Mouse (Mus musculus) heart, adult 2 months (tissue): ENCODE results near the gene Vps37b.

Experiments
- CTCF ChIP-seq: fragments of 200-600 bp; IDR thresholded peaks from 2 replicates; pipeline ENCODE4 v1.8.1; 2022; ENCODE audit warnings: antibody characterized with exemption, mild to moderate bottlenecking, moderate library complexity
- EP300 ChIP-seq: fragments of 200-500 bp; IDR thresholded peaks from 2 replicates; pipeline ENCODE4 v1.6.1; 2011; ENCODE audit warnings: low read depth, low read length, control low read depth; ENCODE audit not compliant: insufficient read depth
- POLR2A ChIP-seq: fragments of 200-500 bp; IDR thresholded peaks from 2 replicates; pipeline ENCODE4 v1.6.1; 2011; ENCODE audit warnings: mild to moderate bottlenecking, low read depth, low read length, control low read depth; ENCODE audit not compliant: insufficient read depth

- TF ChIP-seq EP300 = no peak
- no peak for TF ChIP-seq CTCF
- no peak for TF ChIP-seq POLR2A
Observed at GRCm38 (mm10) chr5:124079880-124080279, 47.8 kb upstream of the Vps37b start.
